Mouse (Mus musculus): ENCODE data around the gene Pdia5.

Gene Pdia5

DNA sequence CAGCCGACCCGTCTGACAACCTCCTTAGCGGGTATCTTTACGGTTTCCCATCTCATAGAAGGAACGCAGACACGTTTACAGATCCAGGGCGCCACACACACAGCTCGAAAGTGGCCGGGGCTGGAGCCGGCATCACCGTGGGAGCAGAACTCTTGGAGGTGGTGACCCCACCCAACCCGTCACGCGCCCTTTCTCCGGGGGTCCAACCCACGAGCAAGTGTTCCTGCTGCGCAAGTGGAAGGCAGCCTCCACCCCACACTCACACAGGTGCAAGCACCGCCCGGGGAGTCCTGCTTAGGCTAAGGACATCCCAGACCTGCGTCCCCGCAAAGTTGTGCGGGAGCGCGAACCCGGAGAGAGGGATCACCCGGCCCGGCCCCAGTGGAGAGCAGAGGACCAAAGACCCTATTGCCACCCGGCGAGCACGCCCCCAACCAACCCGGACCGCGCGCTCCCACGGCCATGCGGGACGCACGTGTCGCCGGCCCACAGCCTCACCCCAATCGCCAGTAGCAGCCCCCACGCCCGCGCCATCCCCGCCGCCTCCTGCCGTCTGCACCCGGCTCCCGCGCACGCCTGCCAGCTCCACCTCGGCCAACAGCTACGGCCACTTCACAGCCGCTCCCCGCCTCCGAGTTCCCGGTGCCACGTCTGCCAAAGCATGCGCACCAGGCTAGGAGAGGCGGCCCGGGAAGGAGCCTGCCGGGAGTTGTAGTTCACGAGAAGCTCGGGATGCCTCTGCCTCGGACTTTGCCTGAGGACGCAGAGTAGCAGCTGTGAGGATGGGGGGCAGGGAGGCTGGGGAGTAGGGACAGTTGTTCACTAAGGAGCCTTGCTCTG, at the start of gene Pdia5:
Gene Pdia5 (minus strand): TSS at position 643 of the 840 bp plus-strand sequence.
- DNase-seq (ENCODE audit: low spot score in 2 of 2): peak; percentile 89 to 90

DNA sequence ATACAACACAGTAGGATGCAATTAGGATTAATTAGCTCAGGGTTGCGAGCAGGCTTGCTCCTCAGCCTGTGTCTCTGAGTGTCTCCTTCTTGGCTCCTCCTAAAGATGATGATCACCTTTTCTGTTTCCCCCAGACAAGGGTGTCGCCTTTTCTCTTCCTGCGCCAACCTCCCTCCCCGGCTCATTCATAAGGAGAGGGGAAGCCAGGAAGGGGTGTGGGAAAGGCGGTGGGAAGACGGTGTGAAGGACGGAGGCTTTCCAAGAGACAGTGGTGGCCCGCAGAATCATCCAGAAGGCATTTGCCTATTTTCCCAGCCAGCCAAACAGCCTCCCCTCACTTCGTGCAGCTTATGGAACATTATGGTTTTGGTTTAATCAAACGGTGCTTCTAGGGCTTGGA, 48.4 kb upstream of the Pdia5 start:
- DNase-seq (ENCODE audit: low spot score in 2 of 2): no peak

DNA sequence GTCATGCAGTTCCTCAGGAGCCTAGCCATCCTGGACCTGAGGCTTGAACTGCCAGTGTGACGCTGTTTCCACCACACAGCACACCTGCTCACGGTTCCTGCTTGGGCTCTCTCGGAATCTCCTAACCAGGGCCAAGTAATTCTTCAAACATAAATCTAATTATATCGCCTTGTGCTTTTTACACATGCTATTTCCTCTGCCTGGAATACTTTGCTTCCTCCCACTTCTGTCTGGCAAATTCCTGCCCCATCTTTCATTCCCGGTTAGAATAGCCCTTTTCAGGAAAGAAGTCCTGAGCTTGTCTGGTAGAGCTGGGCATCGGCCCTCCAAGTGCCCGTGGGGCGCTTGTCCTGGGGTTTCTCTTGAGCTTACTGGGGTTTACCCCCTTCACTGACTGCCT, 47.0 kb upstream of the Pdia5 start:
- no peak for DNase-seq (ENCODE audit: low spot score in 2 of 2)

- DNase-seq (ENCODE audit: low spot score in 2 of 2): peak in 1 of 2 experiments; percentile 5
These were observed 44.0 kb upstream of the Pdia5 start for GRCm38 (mm10) chr16:35534630-35535029.

DNA sequence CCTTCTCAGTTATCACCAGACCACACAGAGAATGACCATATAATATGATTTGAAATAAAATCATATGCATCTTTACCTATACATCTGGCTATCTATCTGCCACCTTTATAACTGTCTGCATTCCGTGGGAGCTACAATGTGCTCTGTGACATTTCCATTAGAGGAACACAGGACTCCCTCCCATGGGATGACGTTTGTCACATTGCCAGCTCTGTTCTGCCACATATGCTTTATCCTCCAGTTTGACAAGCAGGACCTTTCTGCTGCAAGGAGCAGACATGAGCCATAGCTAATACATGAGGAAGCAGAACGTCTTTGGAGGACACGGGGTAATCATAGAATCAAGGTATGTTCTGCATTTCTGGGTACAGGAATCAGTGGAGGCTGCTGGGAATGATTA, 33.5 kb upstream of the Pdia5 start:
- no peak for DNase-seq (ENCODE audit: low spot score in 2 of 2)

DNA sequence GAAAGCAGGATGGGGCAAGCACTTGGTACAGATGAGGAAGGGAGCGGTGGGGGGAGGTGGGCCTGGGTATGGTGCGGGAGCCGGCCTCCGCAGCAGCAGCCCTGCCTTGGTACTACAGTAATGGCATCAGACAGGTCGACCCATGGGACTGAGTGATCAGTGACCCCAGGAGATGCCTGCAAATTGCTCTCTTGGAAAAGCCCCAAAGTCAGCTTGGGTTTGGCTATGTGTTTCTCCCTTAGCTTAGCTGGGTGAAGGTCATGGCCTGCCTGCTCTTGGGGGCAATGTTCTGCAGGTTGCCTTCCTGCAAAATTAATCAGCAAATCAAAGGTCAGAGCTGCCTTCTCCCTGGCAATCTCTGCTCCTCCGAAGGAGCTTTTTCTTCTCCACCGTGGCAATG, 28.6 kb upstream of the Pdia5 start:
- DNase-seq (ENCODE audit: low spot score in 2 of 2): no peak

GRCm38 (mm10) chr16:35517976-35518951, 27.6 kb upstream of the Pdia5 start:
- no peak for DNase-seq (ENCODE audit: low spot score in 2 of 2)

DNA sequence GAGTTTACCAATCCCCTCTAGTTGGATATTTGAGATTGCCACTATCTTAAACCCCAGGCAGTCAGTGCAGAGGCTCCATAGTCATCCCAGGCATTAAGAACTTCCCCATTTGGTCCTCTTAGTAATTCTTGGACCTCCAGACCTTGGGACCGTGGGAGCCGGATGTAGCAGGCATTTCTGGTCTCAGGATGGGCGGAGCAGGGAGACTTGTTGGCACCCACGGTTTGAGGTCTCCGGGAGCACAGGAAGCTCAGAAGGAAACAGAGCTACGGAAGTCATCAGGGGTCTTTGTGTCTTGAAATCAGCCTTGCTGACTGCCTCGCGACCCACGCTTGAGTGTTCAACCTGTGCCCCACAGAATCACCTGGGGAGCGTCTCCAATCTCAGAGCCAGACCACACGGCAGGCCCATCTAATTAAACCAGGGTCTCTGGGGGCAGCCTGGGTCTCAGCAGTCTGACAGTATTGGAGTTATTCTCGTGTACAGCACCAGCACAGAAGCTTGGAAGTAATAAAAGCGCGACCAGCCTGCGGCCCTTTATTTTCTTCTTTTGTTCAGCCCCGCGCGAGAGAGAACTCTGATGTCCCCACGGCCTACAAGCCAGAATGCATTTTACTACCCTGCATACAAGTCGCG, 25.4 kb upstream of the Pdia5 start:
- DNase-seq (ENCODE audit: low spot score in 2 of 2): no peak

GRCm38 (mm10) chr16:35509331-35510070, 18.8 kb upstream of the Pdia5 start:
- DNase-seq (ENCODE audit: low spot score in 2 of 2): no peak

DNA sequence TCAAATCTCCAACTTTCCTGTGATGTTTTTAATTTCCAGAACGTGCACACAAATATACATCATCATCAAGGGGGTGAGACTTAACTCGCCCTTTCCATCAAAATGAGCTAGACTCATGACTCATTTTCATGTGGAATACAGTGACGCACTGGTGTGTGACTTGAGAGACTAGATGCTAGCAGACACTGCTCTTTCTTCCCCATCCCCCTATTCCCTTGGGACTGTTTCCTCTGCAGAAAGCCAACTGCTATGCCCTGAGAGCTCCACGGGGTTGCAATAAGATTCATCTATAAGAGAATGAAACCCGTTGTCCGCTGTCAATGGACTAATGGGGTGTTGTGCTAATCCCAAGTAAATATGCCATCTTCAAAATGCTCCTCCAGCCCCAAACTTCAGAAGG, 17.9 kb upstream of the Pdia5 start:
- no peak for DNase-seq (ENCODE audit: low spot score in 2 of 2)

DNA sequence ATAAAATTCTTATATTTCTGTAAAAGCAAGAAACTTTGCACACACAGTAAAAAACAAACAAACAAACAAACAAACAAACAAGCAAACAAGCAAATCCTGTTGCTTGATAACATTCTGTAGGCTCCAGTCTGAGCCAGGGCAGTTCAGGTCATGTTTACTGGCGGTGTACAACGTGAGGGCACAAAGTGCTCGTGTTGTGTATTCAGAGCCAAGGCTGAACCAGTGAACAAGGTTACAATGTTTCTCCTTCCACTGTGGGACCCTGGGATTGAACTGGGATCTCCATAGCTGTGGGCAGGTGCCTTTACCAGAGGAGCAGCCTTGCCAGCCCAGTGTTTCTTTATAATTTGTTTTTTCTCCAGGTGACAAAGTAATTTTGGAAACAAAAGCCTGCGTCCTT, 15.1 kb upstream of the Pdia5 start:
- DNase-seq (ENCODE audit: low spot score in 2 of 2): no peak

DNA sequence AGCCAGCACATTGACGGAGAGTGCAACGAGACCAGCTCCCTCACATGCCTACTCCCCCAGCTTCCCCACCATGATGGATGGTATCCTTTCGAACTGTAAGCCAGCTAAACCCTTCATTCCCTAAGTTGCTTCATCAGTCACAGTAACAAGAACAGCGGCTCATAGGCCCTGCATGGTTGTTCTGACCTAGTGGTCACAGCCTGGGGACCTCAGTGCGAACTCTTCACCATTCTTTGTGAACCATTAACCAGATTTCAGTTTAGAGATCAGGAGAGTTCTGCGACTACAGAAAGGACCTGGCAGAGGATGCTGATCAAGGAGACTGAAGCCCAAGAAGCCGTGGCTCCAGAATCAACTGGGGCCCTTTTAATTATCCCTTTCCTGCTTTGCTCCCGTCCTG, 13.6 kb upstream of the Pdia5 start:
- DNase-seq (ENCODE audit: low spot score in 2 of 2): no peak

- no peak for DNase-seq (ENCODE audit: low spot score in 2 of 2)
These were observed 11.8 kb upstream of the Pdia5 start for GRCm38 (mm10) chr16:35502456-35502855.

GRCm38 (mm10) chr16:35501106-35501760, 10.6 kb upstream of the Pdia5 start:
- no peak for DNase-seq (ENCODE audit: low spot score in 2 of 2)

DNA sequence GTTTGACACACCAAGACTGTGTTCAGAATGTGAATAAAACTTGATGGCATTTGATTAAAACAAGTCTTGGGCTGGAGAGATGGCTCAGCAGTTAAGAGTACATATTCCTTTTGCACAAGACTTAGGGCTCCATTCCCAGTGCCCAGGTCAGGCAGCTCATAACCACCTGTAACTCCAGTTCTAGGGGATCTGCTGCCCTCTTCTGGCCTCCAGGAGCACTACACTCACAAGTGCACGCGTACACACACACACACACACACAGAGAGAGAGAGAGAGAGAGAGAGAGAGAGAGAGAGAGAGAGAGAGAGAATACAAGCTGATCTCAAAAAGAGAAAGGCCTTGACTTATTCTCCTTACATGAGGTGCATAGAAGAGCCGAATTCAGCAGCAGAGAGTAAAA, 9.7 kb upstream of the Pdia5 start:
- DNase-seq (ENCODE audit: low spot score in 2 of 2): no peak

DNA sequence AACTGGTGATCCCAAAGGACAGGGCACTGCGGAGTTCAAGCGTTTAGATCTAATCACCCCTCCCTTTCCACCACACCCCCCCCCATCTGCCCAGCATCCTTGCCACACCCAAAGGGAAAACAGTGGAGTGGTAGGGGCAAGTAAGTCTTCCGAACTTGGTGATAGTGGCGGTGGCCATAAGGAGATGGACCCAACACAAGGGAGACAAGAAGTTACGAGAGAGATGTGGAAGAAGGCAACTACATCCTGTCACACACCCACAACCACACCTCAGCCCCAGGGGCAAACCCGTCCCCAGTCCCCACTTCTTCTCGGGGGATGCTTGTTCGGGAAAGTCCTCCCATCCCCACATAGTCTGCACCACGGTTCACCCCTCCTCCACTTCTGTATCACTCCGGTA, 880 bp downstream of the Pdia5 start:
- DNase-seq (ENCODE audit: low spot score in 2 of 2): no peak

DNA sequence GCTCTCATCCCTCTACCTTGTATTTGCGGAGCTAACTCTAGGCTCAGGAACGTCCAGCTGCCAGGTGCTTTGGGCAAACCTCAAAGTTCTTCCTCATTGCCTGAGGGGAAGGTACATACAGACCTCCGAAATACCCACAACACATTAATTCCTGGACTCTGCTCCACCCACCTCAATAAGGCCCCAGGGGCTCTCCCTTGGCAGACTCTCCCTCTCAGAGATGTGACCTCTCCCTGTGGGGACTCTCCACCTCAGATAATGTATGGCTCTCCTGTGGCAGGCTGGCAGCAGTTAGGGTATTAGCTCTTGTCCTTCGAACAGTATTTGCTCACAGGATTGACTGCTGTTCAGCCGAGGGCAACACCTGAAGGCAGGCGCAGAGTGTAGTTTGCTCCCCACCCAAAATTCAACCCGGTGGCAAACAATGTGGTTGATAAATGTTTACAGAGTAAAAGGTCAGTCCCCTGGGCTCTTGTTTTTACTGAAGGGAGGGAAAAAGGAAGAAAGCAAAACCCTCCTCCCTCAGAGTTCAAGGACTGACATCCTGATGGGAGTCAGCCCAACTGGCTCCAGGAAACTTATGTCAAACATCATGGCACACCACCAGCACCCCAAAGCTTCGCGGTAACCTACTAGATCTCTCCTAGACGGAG, 1.5 kb downstream of the Pdia5 start:
- no peak for DNase-seq (ENCODE audit: low spot score in 2 of 2)

DNA sequence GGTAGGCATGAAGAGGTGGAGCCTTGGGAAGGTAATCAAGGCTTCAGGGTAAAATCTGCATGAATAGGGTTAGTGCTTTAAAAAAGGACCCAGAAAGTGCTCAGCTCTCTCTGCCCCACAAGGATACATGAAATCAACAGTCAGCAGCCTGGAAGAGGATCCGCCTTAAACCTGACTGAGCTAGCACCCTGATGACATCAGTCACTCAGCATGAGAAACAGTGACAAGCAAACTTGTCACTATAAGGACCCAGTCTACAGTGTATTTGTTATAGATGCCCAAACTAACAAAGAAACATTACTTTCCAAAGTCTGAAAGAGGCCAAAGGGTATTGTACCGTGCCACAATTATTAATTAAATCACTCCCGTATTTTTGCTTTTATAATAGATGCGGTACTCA, 2.9 kb downstream of the Pdia5 start:
- DNase-seq (ENCODE audit: low spot score in 2 of 2): no peak

GRCm38 (mm10) chr16:35487056-35487455, 3.6 kb downstream of the Pdia5 start:
- no peak for DNase-seq (ENCODE audit: low spot score in 2 of 2)

DNA sequence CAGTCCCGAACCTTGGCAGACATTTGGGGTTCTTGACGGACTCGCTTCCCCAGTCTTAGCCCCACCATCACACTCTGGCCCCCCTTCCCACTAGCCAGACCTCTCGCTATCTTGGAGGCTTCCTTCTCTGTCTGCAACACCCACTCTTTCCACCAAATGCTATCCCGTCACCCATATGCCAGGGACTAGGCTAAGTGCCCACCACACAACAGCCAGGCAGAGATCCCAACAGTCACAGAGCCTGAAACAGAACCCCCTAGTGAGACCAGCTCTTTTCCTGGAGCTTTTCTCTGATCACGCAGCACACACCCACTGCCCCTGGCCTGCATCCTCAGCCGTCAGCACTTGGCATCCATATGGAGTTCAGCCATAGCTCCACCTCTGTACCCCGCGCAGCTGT, 5.0 kb downstream of the Pdia5 start:
- DNase-seq (ENCODE audit: low spot score in 2 of 2): no peak
